Mouse (Mus musculus): ENCODE measurements at regions not wholly inside any gene's neighbourhood (a gene's known extent, or its start where the extent isn't known, plus 50 kb on each side); places are given as distances from the start of the nearest gene placed in this dataset.

GRCm38 (mm10) chr15:56834621-56835020, 642.8 kb downstream of the Slc22a22 start:
- intact Hi-C loops (cut with DNase I): no loop called here
- no peak for DNase-seq (ENCODE audit: low spot score in 2 of 2)

DNA sequence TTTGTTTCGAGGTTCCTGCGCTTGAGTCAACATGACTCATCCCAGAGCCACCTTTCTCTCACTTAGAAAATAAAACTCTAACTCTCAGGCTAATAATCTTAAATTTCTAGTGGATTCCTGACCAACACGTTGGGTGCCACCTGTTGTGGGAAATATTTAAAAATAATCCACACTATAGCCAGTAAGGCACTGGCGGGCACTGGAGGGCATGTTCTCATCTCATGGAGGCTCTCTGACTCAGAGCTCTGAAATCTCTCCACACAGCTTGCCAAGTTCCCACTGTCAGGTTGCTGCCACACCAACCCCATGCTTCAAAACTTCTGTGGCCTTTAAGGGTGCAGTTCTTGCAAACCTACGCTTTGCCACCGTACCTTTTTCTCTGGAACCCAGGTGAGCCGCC, 644.8 kb downstream of the Slc22a22 start:
- DNase-seq (ENCODE audit: low spot score in 2 of 2): no peak
- intact Hi-C loops (cut with DNase I): no loop called here

DNA sequence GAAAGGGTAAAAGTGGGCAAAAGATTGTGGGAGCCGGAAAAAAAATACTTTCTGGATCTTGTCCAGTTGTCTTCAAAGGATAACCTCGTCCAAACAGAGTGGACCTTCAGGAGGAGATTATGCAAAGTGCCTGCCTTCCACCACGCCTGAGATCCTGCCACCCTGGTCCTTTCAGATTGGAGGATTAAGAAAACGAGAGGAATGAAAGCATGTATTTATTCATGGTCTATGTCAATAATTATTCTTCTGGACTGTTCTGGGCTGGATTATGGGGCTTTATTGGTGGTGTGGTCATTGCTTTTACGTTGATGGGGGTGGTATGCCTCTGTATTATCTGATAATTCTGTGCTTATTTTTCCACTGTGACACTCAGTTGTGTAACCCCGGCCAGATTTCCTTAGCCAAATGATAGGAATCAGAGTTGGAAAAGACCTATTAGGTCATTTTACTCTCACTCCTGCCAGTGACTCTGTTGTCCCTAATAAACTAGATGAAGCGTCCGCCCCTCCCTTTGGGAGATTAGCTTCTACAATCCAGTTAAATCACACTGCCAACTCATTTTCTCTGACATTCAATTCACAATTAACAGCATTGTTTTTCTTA, 656.3 kb downstream of the Slc22a22 start:
- no peak for DNase-seq (ENCODE audit: low spot score in 2 of 2)
- intact Hi-C loops (cut with DNase I): no loop called here

- no peak for DNase-seq (ENCODE audit: low spot score in 2 of 2)
- intact Hi-C loops (cut with DNase I): no loop called here
These were observed 657.0 kb downstream of the Slc22a22 start for GRCm38 (mm10) chr15:56820256-56820976.

- intact Hi-C loops (cut with DNase I): no loop called here
- DNase-seq (ENCODE audit: low spot score in 2 of 2): no peak
These were observed 659.2 kb downstream of the Slc22a22 start for GRCm38 (mm10) chr15:56818158-56818690.

DNA sequence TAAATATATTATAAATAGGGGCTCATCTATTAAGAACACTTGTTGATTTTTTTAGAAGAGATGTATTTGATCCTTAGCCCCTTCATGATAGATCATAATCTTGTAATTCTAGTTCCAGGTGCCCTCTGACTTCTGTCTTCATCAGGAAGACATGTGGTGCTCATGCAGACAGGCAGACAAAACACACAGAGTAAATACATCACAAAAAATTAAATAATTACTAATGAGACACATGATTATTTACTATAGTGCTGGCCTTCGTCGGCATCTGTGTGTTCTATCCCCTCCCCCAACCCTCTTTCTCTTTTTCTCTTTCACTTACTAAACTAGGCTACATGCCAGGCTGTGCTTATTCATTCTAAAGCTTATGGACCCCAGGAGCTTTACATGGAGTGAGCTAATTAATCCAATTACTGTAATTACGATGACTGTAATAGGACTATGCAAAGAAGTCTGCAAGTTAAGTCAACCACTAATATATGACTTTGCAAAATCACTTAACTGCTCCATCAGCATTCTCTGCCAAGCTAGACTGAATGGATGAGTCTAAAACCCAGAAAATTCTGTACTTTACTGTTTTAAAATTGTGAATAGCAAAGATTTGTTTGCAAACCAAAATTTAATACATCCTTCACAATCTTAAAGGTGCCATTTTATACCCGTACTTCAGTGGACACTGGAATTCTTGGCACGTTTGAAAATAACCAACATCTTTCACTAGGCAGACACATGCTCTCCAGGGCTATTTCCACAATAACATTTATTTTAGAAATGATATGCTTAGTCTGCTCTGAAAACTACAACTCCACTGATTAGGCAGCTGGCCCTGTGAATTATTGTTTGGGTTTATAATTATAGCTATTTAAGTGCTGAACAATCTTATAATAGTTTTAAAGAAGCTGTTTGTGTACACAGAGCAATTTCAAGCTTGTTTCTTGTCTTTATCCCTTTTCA, 659.9 kb downstream of the Slc22a22 start:
- DNase-seq (ENCODE audit: low spot score in 2 of 2): no peak
- intact Hi-C loops (cut with DNase I): no loop called here

DNA sequence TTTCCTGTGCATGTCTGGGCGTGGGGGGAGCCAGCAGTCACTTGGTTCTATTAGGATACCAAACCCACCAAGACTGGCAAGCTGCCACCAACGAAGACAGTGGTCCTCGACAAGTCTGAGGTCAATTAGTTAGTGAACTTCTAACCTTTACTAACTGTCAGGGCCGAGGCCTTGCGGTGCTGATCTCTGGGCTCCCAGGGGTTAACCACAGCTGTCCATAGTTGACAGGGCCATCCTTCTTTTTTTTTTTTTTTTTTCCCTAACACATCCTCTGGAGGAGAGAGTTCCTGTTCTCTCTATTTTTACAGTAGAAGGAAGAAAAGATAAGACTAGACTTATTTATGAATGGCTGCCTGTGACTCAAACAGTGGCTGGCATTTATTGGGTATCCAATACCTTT, 663.5 kb downstream of the Slc22a22 start:
- intact Hi-C loops (cut with DNase I): no loop called here

DNA sequence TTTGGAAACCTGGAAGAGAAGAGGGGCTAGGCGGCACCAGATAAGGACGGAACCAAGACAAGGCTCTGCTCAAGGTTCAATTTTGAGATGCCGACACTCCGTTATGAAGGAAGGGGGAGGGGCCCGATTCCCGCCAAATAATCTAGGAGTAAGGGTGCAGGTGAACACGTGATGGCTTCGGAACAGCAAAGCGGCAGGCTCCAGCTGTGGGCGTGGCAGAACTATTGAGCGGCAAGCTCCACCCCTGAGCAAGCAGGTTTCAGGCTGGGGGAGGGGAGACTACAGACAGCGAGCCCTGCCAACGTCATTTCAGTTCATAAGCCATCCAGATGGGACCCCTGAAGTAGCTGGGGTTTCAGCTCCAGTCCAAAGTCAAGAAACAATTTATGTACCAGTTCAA, 667.3 kb downstream of the Slc22a22 start:
- intact Hi-C loops (cut with DNase I): no loop called here
- no peak for DNase-seq (ENCODE audit: low spot score in 2 of 2)

More for the DNA sequence above, 663.5 kb downstream of the Slc22a22 start:
- DNase-seq (ENCODE audit: low spot score in 2 of 2): no peak

- no peak for DNase-seq (ENCODE audit: low spot score in 2 of 2)
- intact Hi-C loops (cut with DNase I): no loop called here
These were observed 669.8 kb downstream of the Slc22a22 start for GRCm38 (mm10) chr15:56807611-56808010.

GRCm38 (mm10) chr15:56801933-56802332, 675.5 kb downstream of the Slc22a22 start:
- DNase-seq (ENCODE audit: low spot score in 2 of 2): no peak
- intact Hi-C loops (cut with DNase I): no loop called here

DNA sequence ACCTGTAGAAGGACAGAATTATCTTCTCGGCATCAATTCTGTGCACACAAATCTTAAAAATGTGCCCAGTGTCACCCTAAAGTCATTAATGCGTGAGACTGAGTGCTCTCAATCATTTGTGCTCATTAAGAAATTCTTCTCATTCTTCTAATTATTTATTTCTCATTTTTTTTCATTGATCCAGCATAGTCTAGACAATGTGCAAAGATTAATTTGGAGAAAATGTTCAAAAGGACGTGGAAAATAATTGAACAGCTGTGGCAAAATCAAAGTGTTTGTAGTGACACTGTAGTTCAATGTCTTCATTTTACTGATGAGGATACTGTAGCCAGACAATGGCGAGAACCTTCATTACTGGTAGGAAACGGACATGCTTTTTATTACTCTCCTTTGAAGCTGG, 702.0 kb downstream of the Slc22a22 start:
- intact Hi-C loops (cut with DNase I): no loop called here
- DNase-seq (ENCODE audit: low spot score in 2 of 2): no peak

- intact Hi-C loops (cut with DNase I): no loop called here
These were observed 702.6 kb downstream of the Slc22a22 start for GRCm38 (mm10) chr15:56774648-56775393.

DNA sequence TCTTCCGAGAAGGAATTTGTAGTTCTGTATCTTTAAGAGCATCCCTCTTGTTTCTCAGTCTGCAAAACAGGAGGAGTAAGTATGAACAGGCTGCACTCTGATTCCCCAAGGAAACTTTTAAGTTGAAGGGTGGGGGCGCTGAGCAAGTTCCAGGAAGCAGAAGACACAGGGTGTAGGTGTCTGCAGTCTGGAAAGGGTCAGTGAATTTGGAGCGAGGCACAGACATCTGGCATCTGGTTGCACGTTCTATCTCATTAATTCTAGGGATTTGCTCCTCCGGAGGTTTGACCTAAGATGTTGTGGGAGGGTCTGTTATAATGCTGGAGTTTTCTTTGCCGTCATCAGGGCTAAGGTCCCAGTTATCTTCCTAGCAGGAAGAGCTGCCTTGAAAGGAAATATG, 711.1 kb downstream of the Slc22a22 start:
- intact Hi-C loops (cut with DNase I): no loop called here
- no peak for DNase-seq (ENCODE audit: low spot score in 2 of 2)

More at GRCm38 (mm10) chr15:56774648-56775393, 702.6 kb downstream of the Slc22a22 start:
- no peak for DNase-seq (ENCODE audit: low spot score in 2 of 2)

DNA sequence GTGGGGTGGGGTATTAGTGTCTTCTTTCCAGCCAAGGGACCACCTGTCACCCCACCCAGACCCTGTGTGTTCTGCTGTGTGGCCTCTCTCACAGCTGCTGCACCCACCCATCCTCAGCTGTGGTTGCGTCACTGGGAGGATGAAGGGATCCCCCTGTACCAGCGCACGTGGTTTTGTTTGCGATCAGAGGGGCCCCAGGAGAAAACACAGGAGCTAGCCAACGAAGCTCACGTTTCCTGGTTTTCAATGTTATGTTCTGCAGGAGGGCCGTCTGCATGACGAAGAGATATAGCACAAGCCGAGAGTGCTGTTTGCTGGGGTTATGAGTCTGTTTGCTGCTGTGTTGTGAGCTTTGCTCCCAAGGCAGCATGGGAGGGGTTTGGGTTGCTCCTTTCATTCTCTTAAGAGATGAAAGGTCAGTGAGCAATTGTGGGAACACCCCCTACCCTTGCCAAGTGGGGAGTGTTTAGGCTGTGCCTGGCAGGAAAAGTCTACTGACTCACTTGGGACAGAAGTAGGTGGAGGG, 712.4 kb downstream of the Slc22a22 start:
- intact Hi-C loops (cut with DNase I): no loop called here
- no peak for DNase-seq (ENCODE audit: low spot score in 2 of 2)

DNA sequence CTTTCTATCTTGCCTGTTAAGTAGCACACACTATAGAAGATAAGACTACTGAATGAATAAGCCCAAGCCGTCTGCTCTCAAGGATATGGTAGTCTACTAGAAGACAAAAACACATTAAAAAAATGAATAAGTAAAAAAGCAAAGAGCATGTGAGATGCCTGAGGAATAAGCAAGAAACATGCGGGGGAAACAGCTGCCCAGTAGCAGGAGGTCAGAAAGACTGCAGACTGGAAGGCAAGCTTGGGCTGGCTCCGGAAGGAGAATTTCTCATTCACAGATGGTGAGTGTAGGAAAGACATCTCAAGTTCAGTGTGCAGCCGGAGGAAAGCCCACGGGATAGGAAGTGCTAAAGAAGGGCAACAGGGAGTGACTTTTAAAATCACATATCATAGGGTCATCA, 713.4 kb downstream of the Slc22a22 start:
- intact Hi-C loops (cut with DNase I): no loop called here
- DNase-seq (ENCODE audit: low spot score in 2 of 2): no peak

GRCm38 (mm10) chr15:56746698-56747097, 730.7 kb downstream of the Slc22a22 start:
- no peak for DNase-seq (ENCODE audit: low spot score in 2 of 2)
- intact Hi-C loops (cut with DNase I): loop anchor here (5.0 kb wide), 2 partner anchors 49 to 679 kb away; no protein-coding TSS in a partner anchor

GRCm38 (mm10) chr15:56744915-56745314, 732.5 kb downstream of the Slc22a22 start:
- peak in 1 of 2 experiments; percentile 3 for DNase-seq (ENCODE audit: low spot score in 2 of 2)
- intact Hi-C loops (cut with DNase I): loop anchor here (2.0 to 5.0 kb wide), 3 partner anchors 48 to 678 kb away; no protein-coding TSS in a partner anchor
